Mouse (Mus musculus): ENCODE results near the gene Myrip. TPM values are rescaled to one million over a fixed set of nuclear protein-coding genes. Genes with fewer than 3 reads are reported as not detected.

Myrip gene
- polyA plus RNA-seq, 1 experiment = 2.2 TPM

Other genes with a start within 250 kb of the Myrip start
- 9.1 and 11.8 TPM in 2 replicates for gene Cx3cr1, start 231.6 kb upstream of the Myrip start, polyA plus RNA-seq (2012; rRNA removed)
- gene Ccr8, start 209.4 kb upstream of the Myrip start, polyA plus RNA-seq (2012; rRNA removed) = 0.14 TPM in 1 of 2 replicates, not detected in the other
- 33.5 and 38.7 TPM in 2 replicates for gene Slc25a38, start 191.1 kb upstream of the Myrip start, polyA plus RNA-seq (2012; rRNA removed)
- gene Rpsa, start 173.8 kb upstream of the Myrip start, polyA plus RNA-seq (2012; rRNA removed) = 1,380 and 2,360 TPM in 2 replicates
- 0.05 TPM in 1 of 2 replicates, not detected in the other for gene Mobp, start 151.8 kb upstream of the Myrip start, polyA plus RNA-seq (2012; rRNA removed)
- 25.5 and 30.4 TPM in 2 replicates for gene Eif1b, start 190.7 kb downstream of the Myrip start, polyA plus RNA-seq (2012; rRNA removed)
- gene Entpd3, start 238.3 kb downstream of the Myrip start, polyA plus RNA-seq (2012; rRNA removed) = 0.16 and 0.37 TPM in 2 replicates